14 mouse cellular contexts compared by ENCODE assay signal in genomic region chr1:37309939-37310515, GRCm38 (mm10).
"Had no signal": no experiment of that assay in that cellular context is flagged by ENCODE, and none has a peak within 500 bp of the region (broad histone marks: within the 10 kb centered on the region; RNA-seq: fewer than 3 reads in every experiment).

No protein-coding gene starts in this region.

- ATAC-seq: liver, embryonic 12.5 days; midbrain, embryonic 13.5 days; midbrain, embryonic 16.5 days had no signal

- DNase-seq: kidney, postnatal 25 days; layer of hippocampus, adult 9-11 months; liver; lung, adult 18-20 months; lung, postnatal 10 days; lung, postnatal 36 days; right cerebral cortex, postnatal 14 days; right cerebral cortex, postnatal 4 days; thymus, adult 2 months; thymus, postnatal 14 days; thymus, postnatal 4 days had no signal
